In genomic region chr4:123819093-123819610, GRCm38 (mm10) we compare ENCODE assay signal across 8 mouse cellular contexts. TPM values are rescaled to one million over a fixed set of nuclear protein-coding genes. Genes with fewer than 3 reads are reported as not detected.
DNase-seq lines count a peak whose midpoint lies in the region; ATAC-seq lines count a peak whose summit lies in the region.
"Had no signal": no experiment of that assay in that cellular context is flagged by ENCODE, and none has a peak within 500 bp of the region (broad histone marks: within the 10 kb centered on the region; RNA-seq: fewer than 3 reads in every experiment).

No protein-coding gene starts in this region.

- DNase-seq in kidney, postnatal 4 days: peak; percentile 37 to 45
- DNase-seq in kidney, adult 11 months: no peak
- DNase-seq in Muller cell, postnatal 12 days (ENCODE audit: inconsistent ontology term): peak; percentile 61
- DNase-seq in embryo, embryonic 10.5 days (ENCODE audit: low spot score): peak; percentile 61
- no peak for DNase-seq in natural killer cell, adult 2 months (ENCODE audit: low spot score in 2 of 2)
- DNase-seq in spleen, postnatal 36 days (ENCODE audit: low spot score in 2 of 2): no peak

- no peak overlapping the region for H3K4me2 ChIP-seq in midbrain, embryonic 13.5 days (replicated peaks)

- no peaks in the 10 kb centered on the region for H3K9me3 ChIP-seq in midbrain, embryonic 13.5 days

- no peak for ATAC-seq in midbrain, embryonic 13.5 days

- H3K36me3 ChIP-seq in midbrain, embryonic 13.5 days: no peaks in the 10 kb centered on the region

- H3K9ac ChIP-seq in midbrain, embryonic 13.5 days (replicated peaks): no peak overlapping the region

- 30% methylated on average over 4 of the region's 4 CpGs for WGBS in midbrain, embryonic 13.5 days

- peak overlapping the region; percentile 35; the same call in 1 of the 2 replicates for H3K27ac ChIP-seq in midbrain, embryonic 13.5 days

- no peaks in the 10 kb centered on the region; the same call in 1 of the 2 replicates for H3K4me1 ChIP-seq in midbrain, embryonic 13.5 days (replicated peaks)

- no peaks in the 10 kb centered on the region for H3K27me3 ChIP-seq in midbrain, embryonic 13.5 days

- no peak overlapping the region for H3K4me3 ChIP-seq in midbrain, embryonic 13.5 days (replicated peaks)

RNA-seq across cellular contexts. Expression of gene Rhbdl2, which starts 31.5 kb away (rescaled TPM):
- polyA plus RNA-seq in midbrain, embryonic 13.5 days (2015; fragmentation: Nextera tagmentation; extraction: Ambion mirVana): 1.4 and 1.5 TPM in 2 replicates

RNA-seq across cellular contexts. Expression of gene 4933427I04Rik, which starts 40.3 kb away (rescaled TPM):
- 0.12 TPM in 1 of 2 replicates, not detected in the other for polyA plus RNA-seq in midbrain, embryonic 13.5 days (2015; fragmentation: Nextera tagmentation; extraction: Ambion mirVana)
- polyA plus RNA-seq: neural tube, embryonic 11.5 days had no signal

Comparison
In these comparisons a context has a peak if more than half of its experiments do, and no peak if none do; other contexts are left out.
1. DNase-seq: peak in kidney, postnatal 4 days (2 of 2), Muller cell, postnatal 12 days (single experiment) and embryo, embryonic 10.5 days (single experiment); none in kidney, adult 11 months (single experiment), natural killer cell, adult 2 months (0 of 2) and spleen, postnatal 36 days (0 of 2).